Mouse (Mus musculus) MEL (cell line): ENCODE results near the gene Lrrc73. TPM values are rescaled to one million over a fixed set of nuclear protein-coding genes. Genes with fewer than 3 reads are reported as not detected.

Source experiments
- DNase-seq: peaks from one replicate; pipeline ENCODE4 v3.0.0; 2011; ENCODE audit warnings: low read depth, low spot score
- H3K27ac ChIP-seq: 2 replicates; pipeline ENCODE4 v1.5.1; 2012; ENCODE audit warnings: low read depth, mild to moderate bottlenecking, control low read depth, low read length, moderate library complexity; ENCODE audit not compliant: control insufficient read depth
- H3K27me3 ChIP-seq, 2 experiments: fragments of 150-350 bp in 1 of 2; sonication (generic) in 1 of 2; 2 replicates each; pipeline ENCODE4 v1.6.1; 2012; ENCODE audit warnings: low read length in 2 of 2, mild to moderate bottlenecking in 2 of 2, improper control_type of control experiment in 1 of 2, moderate library complexity in 1 of 2; ENCODE audit not compliant: insufficient read depth in 2 of 2, control insufficient read depth in 1 of 2
- H3K36me3 ChIP-seq, 2 experiments: 2 replicates each; pipeline ENCODE4 v1.6.1; 2012 to 2014; ENCODE audit warnings: low read length in 2 of 2, improper control_type of control experiment in 1 of 2, inconsistent platforms in 1 of 2, mild to moderate bottlenecking in 1 of 2; ENCODE audit not compliant: insufficient read depth in 2 of 2, control insufficient read depth in 1 of 2
- H3K4me1 ChIP-seq, 2 experiments: fragments of 150-350 bp in 1 of 2; sonication (generic) in 1 of 2; 2 replicates each; pipeline ENCODE4 v1.6.1; 2012; ENCODE audit warnings: low read length in 2 of 2, improper control_type of control experiment in 1 of 2, mild to moderate bottlenecking in 1 of 2; ENCODE audit not compliant: insufficient read depth in 2 of 2, control insufficient read depth in 1 of 2
- H3K4me3 ChIP-seq, 2 experiments: fragments of 150-350 bp in 1 of 2; sonication (generic) in 1 of 2; 2 replicates each; pipeline ENCODE4 v1.5.1; 2012; ENCODE audit warnings: low read depth in 2 of 2, low read length in 2 of 2, mild to moderate bottlenecking in 2 of 2, moderate library complexity in 2 of 2, control low read depth in 1 of 2, improper control_type of control experiment in 1 of 2; ENCODE audit not compliant: control insufficient read depth in 1 of 2, insufficient read depth in 1 of 2
- H3K79me2 ChIP-seq: 2 replicates; pipeline ENCODE4 v1.6.1; 2012; ENCODE audit warnings: mild to moderate bottlenecking, low read length, moderate library complexity; ENCODE audit not compliant: control insufficient read depth, poor library complexity, insufficient read depth
- H3K9ac ChIP-seq: 2 replicates; pipeline ENCODE4 v1.6.1; 2012; ENCODE audit warnings: low read depth, mild to moderate bottlenecking, control low read depth, low read length, moderate library complexity; ENCODE audit not compliant: control insufficient read depth, poor library complexity, severe bottlenecking
- H3K9me3 ChIP-seq: fragments of 150-350 bp; sonication (generic); replicated peaks from 2 replicates; pipeline ENCODE4 v1.6.1; 2012; ENCODE audit warnings: mild to moderate bottlenecking, low read length, improper control_type of control experiment, moderate library complexity; ENCODE audit not compliant: insufficient read depth
- BHLHE40 ChIP-seq: IDR thresholded peaks from 2 replicates; pipeline ENCODE4 v1.6.1; 2012; ENCODE audit warnings: low read depth, mild to moderate bottlenecking, inconsistent platforms, low read length, improper control_type of control experiment, borderline replicate concordance
- CHD1 ChIP-seq: IDR thresholded peaks from 2 replicates; pipeline ENCODE4 v1.6.1; 2012; ENCODE audit warnings: low read depth, mild to moderate bottlenecking, inconsistent platforms, low read length, improper control_type of control experiment
- CHD2 ChIP-seq: IDR thresholded peaks from 2 replicates; pipeline ENCODE4 v1.6.1; 2011; ENCODE audit warnings: low read length, improper control_type of control experiment
- E2F4 ChIP-seq: IDR thresholded peaks from 2 replicates; pipeline ENCODE4 v1.6.1; 2011; ENCODE audit warnings: low read depth, low read length, improper control_type of control experiment, borderline replicate concordance
- ELF1 ChIP-seq: IDR thresholded peaks from 2 replicates; pipeline ENCODE4 v1.6.1; 2014; ENCODE audit warnings: low read depth, mild to moderate bottlenecking, inconsistent platforms, low read length, improper control_type of control experiment, moderate library complexity
- GABPA ChIP-seq: IDR thresholded peaks from 2 replicates; pipeline ENCODE4 v1.6.1; 2012; ENCODE audit warnings: low read depth, mild to moderate bottlenecking, inconsistent platforms, low read length, improper control_type of control experiment, moderate library complexity
- JUND ChIP-seq: IDR thresholded peaks from 2 replicates; pipeline ENCODE4 v1.6.1; 2011; ENCODE audit warnings: low read depth, mild to moderate bottlenecking, improper control_type of control experiment, low read length
- MAFK ChIP-seq: IDR thresholded peaks from 2 replicates; pipeline ENCODE4 v1.6.1; 2011; ENCODE audit warnings: low read depth, mild to moderate bottlenecking, low read length, improper control_type of control experiment, borderline replicate concordance
- MEF2A ChIP-seq: IDR thresholded peaks from 2 replicates; pipeline ENCODE4 v1.6.1; 2014; ENCODE audit warnings: low read depth, mild to moderate bottlenecking, inconsistent platforms, low read length, improper control_type of control experiment; ENCODE audit not compliant: poor library complexity, insufficient replicate concordance, severe bottlenecking; ENCODE audit errors: extremely low read depth
- MXI1 ChIP-seq: IDR thresholded peaks from 2 replicates; pipeline ENCODE4 v1.6.1; 2011; ENCODE audit warnings: mild to moderate bottlenecking, low read depth, low read length, improper control_type of control experiment
- MYB ChIP-seq: IDR thresholded peaks from 2 replicates; pipeline ENCODE4 v1.6.1; 2011; ENCODE audit warnings: mild to moderate bottlenecking, low read depth, low read length, improper control_type of control experiment
- NRF1 ChIP-seq: IDR thresholded peaks from 2 replicates; pipeline ENCODE4 v1.6.1; 2014; ENCODE audit warnings: low read depth, mild to moderate bottlenecking, inconsistent platforms, low read length, improper control_type of control experiment, moderate library complexity; ENCODE audit not compliant: poor library complexity, insufficient read depth, severe bottlenecking
- POLR2A ChIP-seq, 2 experiments: IDR thresholded peaks; 2 replicates each; pipeline ENCODE4 v1.6.1; 2011 to 2012; ENCODE audit warnings: low read length in 2 of 2, mild to moderate bottlenecking in 2 of 2, control low read depth in 1 of 2, improper control_type of control experiment in 1 of 2, low read depth in 1 of 2, moderate library complexity in 1 of 2; ENCODE audit not compliant: control insufficient read depth in 1 of 2, insufficient read depth in 1 of 2, poor library complexity in 1 of 2
- POLR2AphosphoS2 ChIP-seq: IDR thresholded peaks from 2 replicates; pipeline ENCODE4 v1.6.1; 2011; ENCODE audit warnings: low read length, improper control_type of control experiment
- POLR2AphosphoS5 ChIP-seq: IDR thresholded peaks from 2 replicates; pipeline ENCODE4 v1.6.1; 2012; ENCODE audit warnings: low read depth, borderline replicate concordance, mild to moderate bottlenecking, inconsistent platforms, low read length, moderate library complexity, mixed read lengths
- RAD21 ChIP-seq: IDR thresholded peaks from 2 replicates; pipeline ENCODE4 v1.6.1; 2011; ENCODE audit warnings: mild to moderate bottlenecking, low read depth, low read length, improper control_type of control experiment
- RCOR1 ChIP-seq: IDR thresholded peaks from 2 replicates; pipeline ENCODE4 v1.6.1; 2012; ENCODE audit warnings: low read depth, mild to moderate bottlenecking, inconsistent platforms, low read length, improper control_type of control experiment
- SIN3A ChIP-seq: IDR thresholded peaks from 2 replicates; pipeline ENCODE4 v1.6.1; 2012; ENCODE audit warnings: low read length, improper control_type of control experiment, inconsistent platforms
- TBP ChIP-seq: IDR thresholded peaks from 2 replicates; pipeline ENCODE4 v1.8.0; 2011; ENCODE audit warnings: low read depth, low read length, improper control_type of control experiment
- TCF12 ChIP-seq: IDR thresholded peaks from 2 replicates; pipeline ENCODE4 v1.6.1; 2014; ENCODE audit warnings: low read depth, mild to moderate bottlenecking, inconsistent platforms, low read length, improper control_type of control experiment, moderate library complexity
- UBTF ChIP-seq: IDR thresholded peaks from 2 replicates; pipeline ENCODE4 v1.6.1; 2012; ENCODE audit warnings: low read depth, mild to moderate bottlenecking, inconsistent platforms, low read length, improper control_type of control experiment, moderate library complexity, borderline replicate concordance; ENCODE audit not compliant: insufficient read depth
- ZKSCAN1 ChIP-seq: IDR thresholded peaks from 2 replicates; pipeline ENCODE4 v1.6.1; 2012; ENCODE audit warnings: low read depth, mild to moderate bottlenecking, inconsistent platforms, low read length, improper control_type of control experiment, moderate library complexity
- ZNF384 ChIP-seq: IDR thresholded peaks from 2 replicates; pipeline ENCODE4 v1.6.1; 2012; ENCODE audit warnings: low read depth, mild to moderate bottlenecking, inconsistent platforms, low read length, improper control_type of control experiment
- polyA plus RNA-seq, 2 experiments: library from polyadenylated mRNA; stranded (reverse) in 1 of 2; unstranded in 1 of 2; fragments of >175 nt in 1 of 2; fragments of >200 nt in 1 of 2; gene quantifications; 2 replicates each; pipeline versions ENCODE4 v1.2.1 to v1.2.4; 2012; ENCODE audit warnings: low replicate concordance in 2 of 2, low read depth in 1 of 2; ENCODE audit not compliant: insufficient read length in 2 of 2, insufficient read depth in 1 of 2, missing spikeins in 1 of 2
- total RNA-seq: library from RNA; depleted of rRNA; stranded (reverse); fragments of 300-350 nt; gene quantifications from 2 replicates; pipeline ENCODE4 v1.2.3, GENCODE M21; 2012

Gene Lrrc73
- total and polyA plus RNA-seq, 3 experiments, result 1.2 to 3.5 TPM; not detected in 1

DNA sequence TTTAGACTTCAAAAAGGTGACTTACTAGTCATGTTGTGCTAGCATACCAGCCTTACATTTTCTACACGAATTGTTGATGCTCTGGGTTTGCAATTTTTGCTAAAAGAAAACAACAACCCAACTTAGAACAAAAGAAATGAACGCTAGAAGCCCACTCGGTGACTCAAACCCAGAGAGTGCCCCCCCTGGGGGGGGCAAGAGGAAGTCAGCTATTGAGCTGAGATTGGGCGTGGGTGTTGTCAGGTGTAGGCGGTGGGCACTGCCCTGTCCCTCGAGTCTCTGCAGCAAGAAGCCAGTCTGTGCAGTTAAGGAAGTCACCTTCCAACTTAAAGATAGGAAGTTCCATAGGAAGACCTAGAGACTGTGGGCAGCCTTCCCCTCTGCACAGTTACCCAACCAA is 43.3 kb downstream of the Lrrc73 start:
- no peaks in the 10 kb centered on the region for H3K79me2 ChIP-seq
- no peaks in the 10 kb centered on the region for H3K9me3 ChIP-seq
- no peaks in the 10 kb centered on the region for H3K36me3 ChIP-seq
- TF ChIP-seq CHD2, result no peak
- no peak for TF ChIP-seq TBP
- no peak for TF ChIP-seq ZKSCAN1
- TF ChIP-seq POLR2AphosphoS5, result no peak
- no peak for TF ChIP-seq MXI1
- no peak for TF ChIP-seq NRF1
- TF ChIP-seq TCF12, result no peak
- no peak for TF ChIP-seq ELF1
- TF ChIP-seq GABPA, result no peak
- no peak for TF ChIP-seq E2F4
- TF ChIP-seq RAD21, result no peak
- no peak for TF ChIP-seq UBTF
- no peak for TF ChIP-seq CHD1
- TF ChIP-seq ZNF384, result no peak
- TF ChIP-seq MYB, result no peak
- TF ChIP-seq POLR2A (IDR thresholded peaks at IDR 0.05; ENCODE audit: control insufficient read depth in 1 of 2, insufficient read depth in 1 of 2, low read depth in 1 of 2, low read length in 2 of 2, poor library complexity in 1 of 2), result no peak
- no peaks in the 10 kb centered on the region for H3K4me1 ChIP-seq
- peaks cover 7 to 22% of the 10 kb centered on the region in 2 experiments for H3K27me3 ChIP-seq
- H3K27ac ChIP-seq, result no peak overlapping the region
- H3K4me3 ChIP-seq, result no peak overlapping the region
- DNase-seq, result no peak
- H3K9ac ChIP-seq, result no peak overlapping the region

DNA sequence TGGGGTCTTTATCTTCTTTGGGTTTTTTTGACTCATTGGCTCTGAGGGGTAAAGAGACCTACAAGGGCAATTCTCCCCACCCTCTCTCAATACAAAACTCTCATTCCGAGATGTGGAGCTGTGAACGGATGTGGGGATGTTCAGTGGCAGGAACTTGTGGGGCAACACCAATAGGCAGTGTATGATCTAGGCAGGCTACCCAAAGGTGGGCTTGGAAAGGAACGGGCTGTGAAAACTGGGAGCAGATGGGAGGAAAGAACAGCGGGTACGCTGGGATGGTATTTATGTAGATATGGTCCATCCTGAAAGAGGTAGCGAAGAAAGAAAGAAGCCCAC is 43.7 kb downstream of the Lrrc73 start:
- no peak for DNase-seq
- no peaks in the 10 kb centered on the region for H3K36me3 ChIP-seq
- no peaks in the 10 kb centered on the region for H3K79me2 ChIP-seq
- H3K27ac ChIP-seq, result no peak overlapping the region
- H3K4me3 ChIP-seq, result no peak overlapping the region
- TF ChIP-seq JUND (no peak), RCOR1 (no peak), MAFK (no peak), POLR2AphosphoS2 (no peak), BHLHE40 (no peak), ZNF384 (no peak), CHD1 (no peak), NRF1 (no peak), SIN3A (no peak), E2F4 (no peak), MEF2A (no peak), CHD2 (no peak)
- H3K4me1 ChIP-seq, result no peaks in the 10 kb centered on the region
- no peaks in the 10 kb centered on the region for H3K9me3 ChIP-seq
- peaks cover 7 to 18% of the 10 kb centered on the region in 2 experiments for H3K27me3 ChIP-seq
- H3K9ac ChIP-seq, result no peak overlapping the region
